Mouse (Mus musculus) liver, postnatal 0 days (tissue): ENCODE measurements around the gene Smarcb1.

Experiments used
- CTCF ChIP-seq: sonication (generic); IDR thresholded peaks from 2 replicates; pipeline ENCODE4 v1.5.1; 2016; ENCODE audit warnings: antibody characterized with exemption, low read depth
- EP300 ChIP-seq: IDR thresholded peaks from 2 replicates; pipeline ENCODE4 v1.6.1; 2016; ENCODE audit warnings: antibody characterized with exemption, low read depth, mild to moderate bottlenecking

- TF ChIP-seq CTCF (no peak), EP300 (no peak)
Measured at GRCm38 (mm10) chr10:75898846-75899245, 22.6 kb downstream of the Smarcb1 start.
